Mouse (Mus musculus) midbrain, embryonic 16.5 days (tissue): ENCODE results near the gene Nav2. TPM values are rescaled to one million over a fixed set of nuclear protein-coding genes. Genes with fewer than 3 reads are reported as not detected.

Experiments
- ATAC-seq: fragments of 200-750 bp; cut with Nextera tagmentation; 2 replicates; pipeline ENCODE4 v1.8.0; 2017; ENCODE audit warnings: moderate TSS enrichment
- H3K27ac ChIP-seq: fragments of 300-500 bp; sonication (generic); 2 replicates; pipeline ENCODE4 v1.5.1; 2014; ENCODE audit warnings: mild to moderate bottlenecking, low read length, mixed read lengths
- H3K27me3 ChIP-seq: fragments of 300-500 bp; sonication (generic); 2 replicates; pipeline ENCODE4 v1.6.1; 2014; ENCODE audit warnings: low read depth, low read length, mixed read lengths; ENCODE audit not compliant: control insufficient read depth, insufficient read depth
- H3K36me3 ChIP-seq: fragments of 300-500 bp; sonication (generic); 2 replicates; pipeline ENCODE4 v1.6.1; 2014; ENCODE audit warnings: mild to moderate bottlenecking, low read length, moderate library complexity, mixed read lengths; ENCODE audit not compliant: control insufficient read depth, insufficient read depth
- H3K4me1 ChIP-seq: fragments of 300-500 bp; sonication (generic); 2 replicates; pipeline ENCODE4 v1.6.1; 2014; ENCODE audit warnings: mild to moderate bottlenecking, low read length, mixed read lengths; ENCODE audit not compliant: control insufficient read depth, insufficient read depth
- H3K4me2 ChIP-seq: fragments of 300-500 bp; sonication (generic); 2 replicates; pipeline ENCODE4 v1.6.1; 2014; ENCODE audit warnings: mild to moderate bottlenecking, low read length, mixed read lengths
- H3K4me3 ChIP-seq: fragments of 300-500 bp; sonication (generic); 2 replicates; pipeline ENCODE4 v1.5.1; 2014; ENCODE audit warnings: low read depth, mild to moderate bottlenecking, low read length, moderate library complexity, mixed read lengths
- H3K9ac ChIP-seq: fragments of 300-500 bp; sonication (generic); 2 replicates; pipeline ENCODE4 v1.6.1; 2014; ENCODE audit warnings: low read depth, low read length, mixed read lengths
- H3K9me3 ChIP-seq: fragments of 300-500 bp; sonication (generic); replicated peaks from 2 replicates; pipeline ENCODE4 v1.6.1; 2014; ENCODE audit warnings: mild to moderate bottlenecking, low read length, mixed read lengths; ENCODE audit not compliant: control insufficient read depth, poor library complexity, severe bottlenecking
- WGBS: fragments of 180-500 bp; shearing (Covaris S2); extraction: QIAGEN DNeasy Blood & Tissue Kit; methylation state at CpG from one replicate; pipeline ENCODE4 v1.1.7; 2014; 5-methylcytosine and 5-hydroxymethylcytosine counted together
- polyA plus RNA-seq: library from polyadenylated mRNA; unstranded; fragments of >200 nt; fragmentation: Nextera tagmentation; extraction: Ambion mirVana; gene quantifications from 2 replicates; pipeline ENCODE4 v1.2.1, GENCODE M21; 2015

Gene Nav2
- polyA plus RNA-seq, 1 experiment from 2014 or later, result 21.5 TPM

DNA sequence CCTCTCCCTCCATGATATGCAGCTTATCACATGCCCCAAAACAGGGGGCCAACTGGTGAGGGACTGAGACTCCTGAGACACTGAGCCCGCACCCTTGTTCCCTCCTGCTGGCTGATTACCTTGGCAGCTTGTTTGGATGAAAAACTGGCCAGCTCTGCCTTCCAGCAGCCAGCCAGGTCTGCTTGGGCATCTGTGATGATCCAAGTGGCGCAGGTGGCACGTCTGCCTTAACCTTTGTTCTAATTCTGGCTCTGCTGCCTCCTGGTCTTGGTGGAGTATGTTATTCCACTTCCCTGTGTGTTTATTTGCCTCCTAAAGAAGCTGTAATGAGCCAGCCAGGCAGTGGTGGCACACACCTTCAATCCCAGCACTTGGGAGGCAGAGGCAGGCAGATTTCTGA, 296.3 kb downstream of the Nav2 start:
- Histone ChIP-seq H3K27ac (no peak overlapping the region), H3K4me2 (no peak overlapping the region), H3K36me3 (no peaks in the 10 kb centered on the region), H3K27me3 (no peaks in the 10 kb centered on the region), H3K9ac (no peak overlapping the region), H3K9me3 (no peaks in the 10 kb centered on the region), H3K4me1 (peaks cover 10% of the 10 kb centered on the region), H3K4me3 (no peak overlapping the region)
- ATAC-seq, result no peak
- 83% methylated on average over 3 of the region's 3 CpGs for WGBS

DNA sequence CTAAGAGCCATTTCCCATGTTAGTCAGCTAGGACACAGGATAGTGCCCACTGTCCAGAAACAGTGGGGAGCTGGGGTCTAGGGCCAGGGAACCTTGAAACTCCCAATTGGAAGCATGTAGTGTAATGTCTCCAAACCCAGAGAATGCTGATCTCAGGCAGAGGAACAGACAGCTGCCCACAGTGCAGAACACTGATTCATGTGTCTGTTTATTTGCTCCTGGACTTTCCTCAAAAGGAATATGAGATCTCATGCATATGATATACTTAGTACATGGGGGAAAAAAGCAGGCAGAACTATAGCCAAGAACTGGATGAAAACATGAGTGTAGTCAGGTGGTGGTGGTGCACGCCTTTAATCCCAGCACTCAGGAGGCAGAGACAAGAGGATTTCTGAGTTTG, 297.0 kb downstream of the Nav2 start:
- WGBS, result 84% methylated on average over 1 of the region's 1 CpGs
- Histone ChIP-seq H3K9me3 (no peaks in the 10 kb centered on the region), H3K4me3 (no peak overlapping the region), H3K4me2 (no peak overlapping the region), H3K36me3 (no peaks in the 10 kb centered on the region), H3K27ac (no peak overlapping the region), H3K4me1 (peaks cover 13% of the 10 kb centered on the region), H3K9ac (no peak overlapping the region), H3K27me3 (no peaks in the 10 kb centered on the region)
- ATAC-seq, result no peak

DNA sequence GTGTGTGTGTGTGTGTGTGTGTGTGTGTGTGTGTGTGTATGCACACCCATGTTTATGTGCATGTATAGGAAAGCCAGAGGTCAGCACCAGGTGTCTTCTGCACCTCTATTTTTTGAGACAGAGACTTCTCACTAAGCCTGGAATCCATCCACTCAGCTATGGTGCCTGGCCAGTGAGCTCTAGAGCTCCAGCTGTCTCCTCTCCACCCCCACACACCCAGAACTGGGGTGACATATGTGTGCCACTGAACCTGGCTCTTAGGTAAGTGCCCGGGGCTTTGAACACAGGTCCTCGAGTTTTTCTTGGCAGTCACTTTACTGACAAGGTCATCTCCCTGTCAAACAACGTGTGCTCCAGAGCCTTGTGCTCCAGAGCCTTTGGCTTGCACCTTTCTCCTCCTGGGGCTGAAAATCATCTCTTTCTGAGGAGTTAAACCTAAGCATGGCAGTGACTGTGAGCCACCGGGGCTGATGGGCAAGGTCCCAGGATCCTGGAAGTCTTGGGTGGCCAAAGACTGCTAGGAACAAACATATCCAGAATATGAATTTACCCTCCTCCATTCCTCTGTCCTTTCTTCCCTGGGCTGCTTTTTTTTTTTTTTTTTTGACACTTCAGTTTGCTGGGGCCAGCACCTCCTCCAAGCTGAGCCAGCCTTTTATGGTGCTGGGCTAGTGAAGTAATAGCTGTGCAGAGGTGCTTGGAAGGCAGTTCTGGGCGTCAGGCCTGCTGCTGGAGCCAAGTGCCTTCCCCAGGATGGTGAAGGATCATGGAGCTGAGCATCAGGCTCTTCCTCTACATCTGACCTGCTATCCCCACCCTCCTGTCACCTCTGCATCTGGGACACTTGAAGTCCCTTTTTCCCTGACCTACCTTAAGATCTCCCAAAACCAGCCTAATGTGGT, 298.5 kb downstream of the Nav2 start:
- Histone ChIP-seq H3K4me2 (no peak overlapping the region), H3K27me3 (no peaks in the 10 kb centered on the region), H3K4me1 (peaks cover 13% of the 10 kb centered on the region), H3K9ac (no peak overlapping the region), H3K27ac (no peak overlapping the region), H3K4me3 (no peak overlapping the region), H3K36me3 (no peaks in the 10 kb centered on the region), H3K9me3 (no peaks in the 10 kb centered on the region)
- ATAC-seq, result no peak
- WGBS, result 81% methylated on average over 5 of the region's 5 CpGs

DNA sequence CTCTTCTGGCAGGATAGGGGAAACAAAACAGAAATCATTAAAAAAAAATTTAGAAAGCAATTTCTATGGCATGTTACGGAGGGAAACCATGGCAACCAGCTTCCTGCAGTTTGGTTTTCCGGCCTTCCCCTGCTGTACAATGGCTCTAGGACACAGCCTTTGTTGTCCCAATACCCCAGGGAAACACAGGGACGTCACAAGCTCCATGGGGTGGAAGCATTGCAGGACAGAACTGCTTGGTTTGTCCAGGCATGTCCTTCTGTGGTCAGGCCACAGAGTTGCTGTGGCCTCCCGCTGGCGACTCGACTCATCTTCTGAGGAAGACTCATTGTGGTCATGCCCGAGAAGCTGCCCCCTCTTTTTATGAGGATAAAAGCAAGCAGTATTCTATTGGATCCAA, 301.0 kb downstream of the Nav2 start:
- H3K9ac ChIP-seq, result no peak overlapping the region
- no peaks in the 10 kb centered on the region for H3K9me3 ChIP-seq
- H3K36me3 ChIP-seq, result no peaks in the 10 kb centered on the region
- peaks cover 10% of the 10 kb centered on the region; the same call in 1 of the 2 replicates for H3K4me1 ChIP-seq
- H3K27me3 ChIP-seq, result no peaks in the 10 kb centered on the region
- H3K27ac ChIP-seq, result peak overlapping the region; percentile 63
- 0 out of 2 replicates have a peak, but pooled peaks have one; percentile 40 for ATAC-seq
- H3K4me3 ChIP-seq, result no peak overlapping the region
- no peak overlapping the region for H3K4me2 ChIP-seq
- WGBS, result 32% methylated on average over 7 of the region's 7 CpGs

DNA sequence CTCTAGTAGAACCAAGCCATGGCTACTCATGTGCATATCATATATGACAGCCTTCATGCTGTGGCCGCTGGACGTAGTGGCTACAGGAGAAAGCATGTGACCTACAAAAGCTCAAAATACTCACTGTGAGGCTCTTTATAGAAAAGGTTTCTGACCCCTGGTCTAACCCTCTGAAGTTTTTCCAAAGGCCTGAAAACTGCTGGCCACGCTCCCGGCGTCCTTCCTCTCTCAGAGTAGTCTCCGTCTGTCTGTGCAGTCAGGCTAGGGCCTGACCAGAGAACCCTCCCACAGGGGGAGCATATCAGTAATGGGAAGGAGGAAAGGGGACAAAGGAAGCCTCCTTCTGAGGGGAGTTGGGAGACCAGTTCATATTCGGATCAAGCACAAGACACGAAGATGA, 302.2 kb downstream of the Nav2 start:
- Histone ChIP-seq H3K4me2 (no peak overlapping the region), H3K9me3 (no peaks in the 10 kb centered on the region), H3K36me3 (no peaks in the 10 kb centered on the region), H3K4me1 (peaks cover 10% of the 10 kb centered on the region; the same call in 1 of the 2 replicates), H3K27me3 (no peaks in the 10 kb centered on the region), H3K4me3 (no peak overlapping the region), H3K27ac (no peak overlapping the region), H3K9ac (no peak overlapping the region)
- WGBS, result 90% methylated on average over 8 of the region's 8 CpGs
- no peak for ATAC-seq

DNA sequence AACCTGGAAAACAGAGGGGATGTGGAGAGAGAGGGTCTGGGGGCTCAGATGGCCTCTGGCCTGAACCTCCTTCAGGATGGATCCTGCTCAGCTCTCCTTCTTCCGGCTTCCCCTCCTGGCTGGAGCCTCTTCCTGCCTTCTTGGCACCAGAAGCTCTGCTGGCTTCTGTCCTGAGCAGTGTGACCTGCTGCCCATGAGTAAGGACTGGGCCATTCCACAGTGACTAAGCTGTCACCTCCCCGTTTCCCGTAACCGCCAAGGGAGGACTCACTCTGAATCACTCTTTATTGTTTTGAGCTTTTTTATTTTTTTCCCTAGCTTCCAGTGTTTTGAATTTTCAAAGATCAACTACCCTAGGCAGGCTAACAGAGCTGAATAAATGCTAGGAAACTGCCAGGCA, 304.5 kb downstream of the Nav2 start:
- no peaks in the 10 kb centered on the region for H3K36me3 ChIP-seq
- WGBS, result 73% methylated on average over 4 of the region's 4 CpGs
- H3K27me3 ChIP-seq, result no peaks in the 10 kb centered on the region
- no peak overlapping the region for H3K27ac ChIP-seq
- no peak overlapping the region for H3K4me2 ChIP-seq
- H3K4me3 ChIP-seq, result no peak overlapping the region
- H3K9ac ChIP-seq, result no peak overlapping the region
- no peaks in the 10 kb centered on the region for H3K9me3 ChIP-seq
- ATAC-seq, result no peak
- peaks cover 10% of the 10 kb centered on the region; the same call in 1 of the 2 replicates for H3K4me1 ChIP-seq

DNA sequence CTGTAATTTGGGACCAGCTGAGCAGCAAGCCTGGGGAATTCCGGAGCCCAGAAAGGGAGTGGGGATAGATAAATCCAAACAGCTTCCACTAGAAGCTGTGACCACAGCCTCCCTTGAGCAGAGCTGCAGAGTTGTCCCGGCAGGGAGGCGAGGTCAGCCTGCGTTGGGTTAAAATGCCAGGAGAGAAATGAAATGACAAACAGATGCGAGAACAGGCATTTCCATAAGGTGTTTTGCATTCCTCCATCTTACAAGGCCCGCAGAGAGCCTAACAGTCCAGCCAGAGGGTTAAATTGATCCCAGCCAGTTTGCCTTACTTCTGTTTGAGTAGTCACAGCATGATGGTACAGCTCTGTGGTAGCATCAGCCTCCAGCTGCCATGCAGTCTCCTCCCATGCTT, 309.3 kb downstream of the Nav2 start:
- H3K4me3 ChIP-seq, result no peak overlapping the region
- H3K27me3 ChIP-seq, result no peaks in the 10 kb centered on the region
- no peaks in the 10 kb centered on the region for H3K36me3 ChIP-seq
- no peak overlapping the region for H3K9ac ChIP-seq
- peaks cover 4% of the 10 kb centered on the region; the same call in 1 of the 2 replicates for H3K4me1 ChIP-seq
- no peak overlapping the region for H3K27ac ChIP-seq
- 0 out of 2 replicates have a peak, but pooled peaks cover 4% of the 10 kb centered on the region for H3K9me3 ChIP-seq
- WGBS, result 79% methylated on average over 6 of the region's 6 CpGs
- no peak for ATAC-seq
- H3K4me2 ChIP-seq, result no peak overlapping the region

DNA sequence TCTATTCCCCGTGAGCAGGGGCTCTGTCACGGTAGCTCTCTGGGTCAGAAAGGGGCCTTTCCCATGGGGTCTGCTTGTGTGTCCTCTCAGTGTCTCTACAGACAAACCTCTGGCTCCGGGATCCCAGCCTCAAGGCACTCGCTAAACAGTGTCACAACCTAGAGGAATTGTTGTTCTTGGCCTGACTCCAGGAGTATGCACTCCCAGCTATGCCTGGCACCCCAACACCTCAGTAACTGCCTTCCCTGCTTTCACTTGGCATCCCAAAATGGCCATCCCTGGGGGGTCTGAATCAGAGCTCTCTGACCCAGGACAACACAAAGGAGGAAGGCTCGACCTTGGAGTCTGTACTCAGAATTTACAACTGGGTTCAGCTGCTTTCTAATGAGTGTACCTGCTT, 317.2 kb downstream of the Nav2 start:
- no peak overlapping the region for H3K4me3 ChIP-seq
- H3K27me3 ChIP-seq, result no peaks in the 10 kb centered on the region
- no peak overlapping the region for H3K4me2 ChIP-seq
- H3K4me1 ChIP-seq, result no peaks in the 10 kb centered on the region
- no peak overlapping the region for H3K27ac ChIP-seq
- ATAC-seq, result no peak
- no peak overlapping the region for H3K9ac ChIP-seq
- 0 out of 2 replicates have a peak, but pooled peaks cover 4% of the 10 kb centered on the region for H3K9me3 ChIP-seq
- 87% methylated on average over 5 of the region's 5 CpGs for WGBS
- H3K36me3 ChIP-seq, result no peaks in the 10 kb centered on the region

DNA sequence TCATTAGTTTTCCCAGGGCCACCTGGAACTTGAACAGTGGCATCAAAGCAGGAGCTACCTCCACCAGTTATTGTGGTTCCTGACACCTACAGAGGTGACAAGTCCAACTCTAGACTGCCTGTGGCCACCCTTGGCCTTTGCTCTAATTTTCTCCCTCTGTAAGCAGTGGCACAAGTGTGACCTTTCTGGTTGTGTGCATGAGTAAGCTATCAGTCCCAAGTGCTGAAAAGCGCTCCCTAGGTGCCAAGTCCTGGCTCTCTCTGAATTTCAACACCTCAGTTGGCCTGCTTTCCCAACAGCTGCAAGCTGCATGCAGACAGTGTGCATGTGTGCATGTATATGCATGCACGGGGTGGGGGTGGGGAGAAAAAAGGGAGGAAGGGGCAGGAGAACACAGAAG, 324.5 kb downstream of the Nav2 start:
- H3K36me3 ChIP-seq, result no peaks in the 10 kb centered on the region
- H3K27ac ChIP-seq, result no peak overlapping the region
- no peak for ATAC-seq
- H3K27me3 ChIP-seq, result no peaks in the 10 kb centered on the region
- 94% methylated on average over 2 of the region's 2 CpGs for WGBS
- H3K9ac ChIP-seq, result no peak overlapping the region
- H3K4me2 ChIP-seq, result no peak overlapping the region
- H3K4me3 ChIP-seq, result no peak overlapping the region
- H3K9me3 ChIP-seq, result no peaks in the 10 kb centered on the region
- H3K4me1 ChIP-seq, result 0 out of 2 replicates have a peak, but pooled peaks cover 2% of the 10 kb centered on the region
